Mouse (Mus musculus) testis, postnatal 14 days (tissue): ENCODE measurements around the gene Kcng1.

Experiments used
- DNase-seq: peaks from one replicate; pipeline ENCODE4 v3.0.0; 2021; ENCODE audit warnings: low spot score

Gene Kcng1

GRCm38 (mm10) chr2:168260124-168260523 is 21.4 kb downstream of the Kcng1 start:
- no peak for DNase-seq

DNA sequence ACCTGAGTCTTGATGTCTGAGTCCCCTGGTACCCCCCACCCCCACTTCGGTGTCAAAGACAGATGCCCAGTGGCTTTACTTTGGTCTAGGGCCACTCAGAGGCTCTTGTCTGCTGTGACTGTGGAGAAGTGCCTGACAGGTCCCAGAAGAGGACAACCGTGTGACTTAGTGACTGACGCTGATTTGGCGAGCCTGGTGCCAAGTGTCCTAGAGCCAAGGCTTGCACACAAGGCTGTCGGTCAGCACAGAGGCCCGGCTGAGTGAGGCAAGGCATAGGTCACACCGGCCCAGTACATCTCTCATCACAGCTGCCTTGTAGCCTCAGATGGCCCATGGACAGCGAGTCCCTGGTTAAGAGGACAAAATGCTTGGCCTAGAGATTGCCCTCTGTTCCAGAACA is 22.5 kb downstream of the Kcng1 start:
- no peak for DNase-seq

- DNase-seq: no peak
Observed at GRCm38 (mm10) chr2:168257188-168257587, 24.3 kb downstream of the Kcng1 start.

DNA sequence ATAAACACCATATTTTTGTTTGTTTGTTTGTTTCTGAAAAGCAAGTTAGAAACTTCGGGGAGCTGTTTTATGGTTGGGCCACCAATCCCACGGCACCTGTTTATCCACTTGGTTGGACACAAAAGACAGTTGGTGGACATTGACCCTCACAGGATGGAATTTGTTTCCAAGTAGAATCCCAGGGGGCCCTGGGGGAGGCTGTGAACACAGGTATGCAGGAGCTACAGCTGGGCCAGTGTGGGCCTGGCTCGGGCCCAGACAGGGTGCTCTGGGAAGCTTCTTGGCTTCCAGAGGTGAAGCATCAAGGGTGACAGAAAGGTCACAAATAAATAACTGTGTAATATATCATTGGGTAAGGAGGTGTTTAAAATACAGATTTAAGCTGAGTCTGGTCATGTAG is 25.0 kb downstream of the Kcng1 start:
- DNase-seq: no peak

GRCm38 (mm10) chr2:168253822-168254221 is 27.7 kb downstream of the Kcng1 start:
- no peak for DNase-seq

- DNase-seq: peak; percentile 54
Observed at GRCm38 (mm10) chr2:168252639-168253292, 28.8 kb downstream of the Kcng1 start.

DNA sequence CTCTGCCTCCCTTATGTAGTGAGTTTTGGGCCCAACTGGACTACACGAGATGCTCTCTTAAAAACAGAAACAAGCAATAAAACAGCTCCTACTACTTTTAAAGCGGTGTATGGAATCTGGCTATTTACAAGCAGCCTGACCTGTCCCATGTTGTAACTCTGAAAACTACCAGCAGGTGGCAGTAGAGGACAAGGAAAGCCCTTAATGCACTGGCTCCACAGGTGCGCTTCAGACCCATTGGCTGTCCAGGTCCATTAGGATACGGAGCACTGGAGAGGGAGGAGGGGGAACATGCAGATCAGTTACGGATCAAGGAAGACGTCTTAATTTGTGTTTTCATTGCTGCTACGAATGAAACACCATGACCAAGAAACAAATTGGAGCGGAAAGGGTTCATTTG is 31.3 kb downstream of the Kcng1 start:
- peak; percentile 80 for DNase-seq

DNA sequence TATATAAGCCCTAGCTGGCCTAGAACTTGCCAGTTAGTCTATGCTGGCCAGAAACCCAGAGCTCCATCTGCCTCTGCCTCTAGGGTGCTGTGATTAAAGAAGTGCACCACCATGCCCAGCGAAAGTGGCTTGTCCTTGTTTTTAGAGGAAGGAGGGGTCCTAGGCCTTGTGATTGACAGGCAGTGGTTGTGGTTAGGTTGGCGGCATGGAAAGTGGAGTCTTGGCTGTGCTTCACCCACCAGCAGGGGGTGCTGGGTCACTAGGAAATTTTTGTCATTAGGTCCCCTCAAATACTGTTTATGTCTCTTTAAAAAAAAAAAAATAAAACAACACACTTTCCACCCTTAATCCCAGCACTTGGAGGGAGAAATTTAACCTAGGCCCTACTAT is 32.7 kb downstream of the Kcng1 start:
- no peak for DNase-seq

- DNase-seq: no peak
Observed at GRCm38 (mm10) chr2:168248167-168248855, 33.2 kb downstream of the Kcng1 start.

DNA sequence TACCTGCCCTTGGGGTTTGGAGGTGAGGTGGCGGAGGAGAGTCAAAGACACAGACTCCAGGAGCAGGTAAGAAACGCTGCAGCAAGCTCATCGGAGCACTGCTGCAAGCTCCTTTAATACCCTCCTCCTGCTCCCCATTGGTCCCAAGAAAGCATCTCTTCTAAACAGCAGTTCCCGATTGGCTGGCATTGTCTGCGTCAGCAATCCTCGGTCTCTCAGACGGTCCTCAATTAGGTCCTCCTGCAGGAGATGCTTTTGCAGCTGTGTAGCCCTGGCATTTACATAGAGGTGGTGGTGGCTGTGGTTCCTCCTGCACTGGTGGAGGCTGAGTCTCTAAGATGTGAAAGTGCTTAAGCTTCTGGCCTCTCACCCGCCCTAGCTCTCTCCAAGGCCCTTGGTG is 36.0 kb downstream of the Kcng1 start:
- no peak for DNase-seq

DNA sequence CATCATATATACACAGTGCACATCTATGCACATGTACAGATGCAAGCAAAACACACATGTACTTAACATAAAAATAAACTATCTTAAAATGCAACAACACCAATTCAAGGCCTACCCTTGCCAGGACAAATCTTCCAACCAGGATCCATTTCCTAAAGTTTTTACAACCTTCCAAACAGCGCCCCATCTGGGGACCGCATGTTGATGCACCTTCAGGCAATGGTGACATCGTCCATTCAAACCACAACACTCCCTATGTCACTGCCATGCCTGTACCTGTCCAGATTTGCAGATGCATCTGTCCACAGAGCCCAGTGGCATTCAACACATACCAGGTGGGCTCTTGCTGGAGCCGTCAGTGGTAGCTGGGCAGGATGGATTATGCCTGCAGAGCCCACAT is 38.3 kb downstream of the Kcng1 start:
- DNase-seq: no peak

DNA sequence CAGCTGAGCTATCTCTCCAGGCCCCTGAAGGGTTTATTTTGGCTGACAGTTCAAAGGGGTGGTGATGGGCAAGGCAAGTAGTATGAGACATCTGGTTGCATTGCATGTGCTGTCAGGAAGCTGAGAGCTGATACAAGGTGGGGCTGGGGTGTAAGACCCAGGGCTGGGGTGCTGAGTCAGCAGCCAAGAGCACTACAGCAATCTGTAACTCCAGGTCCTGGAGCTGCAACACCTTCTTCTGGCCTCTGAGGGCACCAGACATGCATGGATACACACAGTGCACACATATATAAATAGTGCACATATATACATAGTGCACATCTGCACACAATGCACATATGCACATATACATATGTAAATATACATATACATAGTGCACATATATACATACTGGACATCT is 38.7 kb downstream of the Kcng1 start:
- no peak for DNase-seq

GRCm38 (mm10) chr2:168238335-168238734 is 43.2 kb downstream of the Kcng1 start:
- peak; percentile 68 for DNase-seq

DNA sequence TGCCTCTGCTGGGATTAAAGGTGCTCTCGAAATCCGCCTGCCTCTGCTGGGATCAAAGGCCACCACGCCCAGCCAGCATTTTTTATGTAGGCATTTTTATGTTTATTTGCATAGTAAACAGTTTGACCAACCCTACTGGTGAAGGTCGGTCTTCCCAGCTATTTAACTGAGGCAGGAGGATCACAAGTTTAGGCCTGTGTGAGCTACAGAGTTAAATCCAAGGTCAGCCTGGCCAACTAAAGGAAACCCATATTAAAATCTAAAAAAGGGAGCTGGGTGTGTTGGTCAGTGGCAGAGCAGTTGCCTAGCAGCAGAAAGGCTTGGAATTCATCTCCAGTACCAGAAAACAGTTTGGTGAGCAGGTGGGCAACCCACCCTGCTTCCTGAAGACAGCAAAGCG is 48.2 kb downstream of the Kcng1 start:
- no peak for DNase-seq

GRCm38 (mm10) chr2:168231471-168231829 is 50.1 kb downstream of the Kcng1 start:
- DNase-seq: no peak

DNA sequence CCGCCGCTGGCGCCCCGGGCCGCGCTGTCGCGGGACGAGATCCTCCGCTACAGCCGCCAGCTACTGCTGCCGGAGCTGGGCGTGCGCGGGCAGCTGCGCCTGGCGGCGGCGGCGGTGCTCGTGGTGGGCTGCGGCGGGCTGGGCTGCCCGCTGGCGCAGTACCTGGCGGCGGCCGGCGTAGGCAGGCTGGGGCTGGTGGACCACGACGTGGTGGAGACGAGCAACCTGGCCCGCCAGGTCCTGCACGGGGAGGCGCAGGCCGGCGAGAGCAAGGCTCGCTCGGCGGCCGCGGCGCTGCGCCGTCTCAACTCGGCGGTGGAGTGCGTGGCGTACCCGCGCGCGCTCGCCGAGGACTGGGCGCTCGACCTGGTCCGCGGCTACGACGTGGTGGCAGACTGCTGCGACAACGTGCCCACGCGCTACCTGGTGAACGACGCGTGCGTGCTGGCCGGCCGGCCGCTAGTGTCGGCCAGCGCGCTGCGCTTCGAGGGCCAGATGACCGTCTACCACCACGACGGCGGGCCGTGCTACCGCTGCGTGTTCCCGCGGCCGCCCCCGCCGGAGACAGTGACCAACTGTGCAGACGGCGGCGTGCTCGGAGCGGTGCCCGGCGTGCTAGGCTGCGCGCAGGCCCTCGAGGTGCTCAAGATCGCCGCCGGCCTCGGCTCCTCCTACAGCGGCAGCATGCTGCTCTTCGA is 50.6 kb downstream of the Kcng1 start:
- peak; percentile 55 for DNase-seq

DNA sequence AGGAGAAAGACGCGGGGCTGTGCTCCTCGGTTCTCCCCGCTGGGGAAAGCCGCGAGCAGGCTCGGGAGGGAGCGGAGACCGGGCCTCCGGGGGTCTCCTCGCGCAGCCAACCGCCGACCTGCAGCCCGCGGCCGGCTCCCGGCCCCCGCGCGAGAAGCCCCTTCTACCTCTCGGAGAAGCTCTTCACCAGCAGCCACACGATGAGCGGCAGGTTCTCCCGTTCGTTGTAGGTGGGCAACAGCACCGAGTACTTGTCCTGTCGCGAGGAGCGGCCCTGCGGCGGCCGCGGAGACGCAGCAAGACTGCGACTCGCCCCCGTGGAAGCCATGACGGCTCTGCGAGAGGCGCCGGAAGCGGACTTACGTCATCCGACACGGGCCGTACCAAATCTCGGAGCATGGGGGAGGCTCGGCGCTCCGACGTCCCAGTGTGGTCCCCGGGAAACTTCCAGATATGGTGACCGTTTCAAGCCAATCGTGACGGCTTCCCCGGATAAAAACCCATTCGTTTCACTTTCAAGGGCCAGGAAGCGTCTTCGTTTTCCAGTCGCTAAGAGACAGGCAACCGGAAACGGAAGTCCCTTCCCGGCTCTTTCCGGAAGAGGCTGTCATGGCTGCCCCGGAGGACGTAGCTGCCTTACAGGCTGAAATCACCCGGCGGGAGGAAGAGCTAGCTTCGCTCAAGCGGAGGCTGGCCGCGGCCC is 51.4 kb downstream of the Kcng1 start, which contains the start of the genes Gm20716, Dpm1 and Mocs3:
TSS of gene Gm20716 (minus strand) at position 339 of the 703 bp plus-strand sequence.
TSS of gene Dpm1 (minus strand) at position 566 of the 703 bp plus-strand sequence.
TSS of gene Mocs3 (plus strand) at position 597 of the 703 bp plus-strand sequence.
- DNase-seq: peak; percentile 88

- peak; percentile 55 for DNase-seq
Observed at GRCm38 (mm10) chr2:168229116-168230025, 52.2 kb downstream of the Kcng1 start.

GRCm38 (mm10) chr2:168223326-168223725 is 58.2 kb downstream of the Kcng1 start:
- no peak for DNase-seq

- DNase-seq: no peak
Observed at GRCm38 (mm10) chr2:168213788-168214397, 67.6 kb downstream of the Kcng1 start.
